Mouse (Mus musculus) WW6 (cell line): ENCODE results near the gene Gm7579.
"Not testable (repeated sequence)": the region's sequence is repeated elsewhere in the genome, so short reads cannot be mapped to it uniquely, and the experiment has no call there.

Source experiments
- DNase-seq: peaks from one replicate; pipeline ENCODE4 v3.0.0-alpha.2; 2013; ENCODE audit warnings: low read depth, low spot score

Gene Gm7579

GRCm38 (mm10) chr7:142211559-142211958 is at the start of gene Gm7579:
Gene Gm7579, plus strand, starts transcription at chr7:142211859.
- DNase-seq, result no peak

- not testable (repeated sequence) for DNase-seq
Measured at GRCm38 (mm10) chr7:142165639-142166038, 46.0 kb upstream of the Gm7579 start, which contains the start of gene Gm4553. Gene Gm4553, minus strand, starts transcription at chr7:142165739.

GRCm38 (mm10) chr7:142169836-142170235 is 41.8 kb upstream of the Gm7579 start:
- DNase-seq, result peak; percentile 11

DNA sequence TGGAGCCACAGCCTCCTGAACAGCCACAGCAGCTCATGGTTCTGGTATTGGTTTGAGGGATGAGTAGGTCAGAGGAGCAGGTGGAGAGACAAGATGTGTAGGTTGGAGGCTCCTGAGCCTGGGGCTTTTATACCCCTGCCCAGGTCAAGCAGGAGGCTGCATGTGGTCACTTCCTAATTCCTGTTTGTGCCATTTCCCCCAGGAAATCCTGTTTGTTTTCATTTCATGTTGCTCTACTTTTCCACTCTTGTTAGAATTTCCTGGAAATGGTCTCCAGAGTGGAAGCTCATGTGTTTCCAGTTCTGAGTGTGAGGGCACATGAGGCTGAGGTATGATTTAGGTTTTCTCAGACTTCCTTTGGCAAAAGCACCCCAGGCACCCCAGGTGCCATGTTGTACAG is 35.8 kb upstream of the Gm7579 start, which contains the start of gene Krtap5-2:
TSS of gene Krtap5-2 (minus strand) at position 101 of the 400 bp plus-strand sequence.
- DNase-seq, result not testable (repeated sequence)

GRCm38 (mm10) chr7:142178685-142179084 is 33.0 kb upstream of the Gm7579 start:
- DNase-seq, result no peak

DNA sequence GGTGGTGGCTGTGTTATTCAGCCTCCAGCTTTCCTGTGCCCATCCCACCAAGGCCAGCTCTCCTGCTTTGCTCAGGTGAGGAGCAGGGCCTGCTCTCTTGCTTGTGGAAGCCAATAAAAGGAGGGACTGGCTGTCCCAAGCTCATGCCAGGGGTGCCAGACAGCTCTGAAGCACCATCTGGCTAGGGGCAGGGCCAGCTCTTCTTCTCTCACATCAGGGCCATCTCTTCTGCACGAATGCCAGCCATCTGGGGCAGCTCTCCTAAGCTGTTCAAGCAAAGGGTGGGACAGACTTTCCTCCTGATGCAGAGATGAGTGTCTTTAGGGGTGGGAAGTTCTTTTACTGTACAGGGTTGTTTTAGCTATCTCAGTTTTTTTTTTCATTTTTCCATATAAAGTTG is 30.6 kb upstream of the Gm7579 start:
- no peak for DNase-seq

DNA sequence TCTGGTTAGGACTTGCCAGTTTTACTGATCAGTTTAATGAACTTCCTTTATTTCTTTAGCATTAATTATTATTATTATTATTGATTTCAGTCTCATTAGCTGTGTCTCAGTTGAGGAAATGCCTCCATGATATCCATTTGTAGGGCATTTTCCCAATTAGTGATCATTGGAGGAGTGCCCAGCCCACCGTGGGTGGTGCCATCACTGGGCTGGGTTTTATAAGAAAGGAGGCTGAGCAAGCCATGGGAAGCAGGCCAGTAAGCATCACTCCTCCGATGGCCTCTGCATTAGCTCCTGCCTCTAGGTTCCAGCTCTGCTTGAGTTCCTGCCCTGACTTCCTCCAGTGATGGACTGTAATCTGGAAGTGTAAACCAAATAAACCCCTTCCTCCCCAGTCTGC is 23.5 kb upstream of the Gm7579 start:
- no peak for DNase-seq

DNA sequence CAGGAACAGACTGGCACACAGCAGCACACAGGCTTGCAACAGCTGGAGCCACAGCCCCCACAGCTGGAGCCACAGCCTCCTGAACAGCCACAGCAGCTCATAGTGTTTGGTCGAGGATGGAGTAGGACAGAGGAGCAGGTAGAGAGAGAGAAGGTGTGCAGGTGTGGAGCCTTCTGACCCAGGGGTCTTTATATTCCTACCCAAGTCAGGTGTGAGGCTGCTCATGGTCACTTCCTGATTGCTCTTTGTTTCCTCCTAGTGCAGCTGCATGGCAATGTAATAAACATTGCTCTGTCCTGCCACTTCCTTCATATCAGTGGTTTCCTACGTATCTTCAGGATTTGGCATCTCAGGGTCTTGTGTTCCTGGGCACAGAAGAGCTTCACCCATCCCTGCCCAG is 21.4 kb upstream of the Gm7579 start, which contains the start of gene Gm10153:
TSS of gene Gm10153 (minus strand) at position 101 of the 400 bp plus-strand sequence.
- DNase-seq, result no peak

DNA sequence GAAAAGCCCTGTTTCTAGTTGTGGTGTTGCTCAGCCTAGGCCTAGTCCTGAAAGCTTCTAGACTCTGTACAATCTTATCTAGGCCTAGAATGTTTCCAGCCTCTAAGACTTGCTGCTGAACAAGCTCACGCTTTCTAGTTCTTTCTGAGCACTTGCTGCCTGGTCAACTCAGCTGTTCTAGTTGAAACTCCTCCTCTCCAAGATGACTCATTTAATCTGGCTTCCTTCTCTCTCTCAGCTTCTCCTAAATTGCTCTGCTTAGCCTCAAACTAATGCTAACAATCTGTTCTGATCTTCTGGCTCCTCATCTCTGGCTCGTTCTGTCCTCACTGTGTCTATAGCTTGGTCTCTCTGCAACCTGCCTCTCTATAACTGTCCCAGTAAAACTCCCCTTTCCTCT is 12.9 kb upstream of the Gm7579 start:
- no peak for DNase-seq

DNA sequence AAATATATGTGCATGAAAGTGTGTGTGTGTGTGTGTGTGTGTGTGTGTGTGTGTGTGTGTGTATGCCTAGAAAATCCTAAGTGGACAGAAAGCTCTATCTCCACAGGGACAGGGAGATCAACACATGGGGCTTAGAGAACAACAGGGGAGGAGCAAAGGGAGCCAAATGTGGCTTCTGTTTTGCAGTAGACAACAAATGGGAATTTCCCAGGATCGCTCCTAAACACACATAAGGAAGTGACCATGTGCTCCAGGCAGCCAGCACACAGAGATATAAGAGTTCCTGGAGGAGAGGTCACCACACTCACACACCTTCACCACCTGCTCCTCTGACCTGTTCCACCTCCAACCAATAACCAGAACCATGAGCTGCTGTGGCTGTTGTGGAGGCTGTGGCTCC is 10.6 kb upstream of the Gm7579 start, which contains the start of gene Krtap5-3:
TSS of gene Krtap5-3 (plus strand) at position 301 of the 400 bp plus-strand sequence.
- no peak for DNase-seq

DNA sequence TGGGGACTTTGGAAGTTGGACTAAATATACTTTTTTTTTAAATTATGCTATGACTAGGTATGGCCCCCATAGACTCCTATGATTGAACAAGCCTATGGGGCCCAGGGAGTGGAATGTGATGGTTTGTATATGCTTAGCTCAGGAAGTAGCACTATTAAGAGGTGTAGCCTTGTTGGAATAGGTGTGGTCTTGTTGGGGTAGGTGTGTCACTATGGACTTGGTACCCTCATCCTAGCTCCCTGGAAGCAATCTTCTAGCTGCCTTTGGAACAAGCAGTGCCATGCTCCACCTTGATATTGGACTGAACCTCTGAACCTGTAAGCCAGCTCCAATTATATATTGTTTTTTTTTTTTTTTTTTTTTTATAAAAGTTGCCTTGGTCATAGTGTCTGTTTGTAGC is 6.2 kb upstream of the Gm7579 start:
- no peak for DNase-seq

DNA sequence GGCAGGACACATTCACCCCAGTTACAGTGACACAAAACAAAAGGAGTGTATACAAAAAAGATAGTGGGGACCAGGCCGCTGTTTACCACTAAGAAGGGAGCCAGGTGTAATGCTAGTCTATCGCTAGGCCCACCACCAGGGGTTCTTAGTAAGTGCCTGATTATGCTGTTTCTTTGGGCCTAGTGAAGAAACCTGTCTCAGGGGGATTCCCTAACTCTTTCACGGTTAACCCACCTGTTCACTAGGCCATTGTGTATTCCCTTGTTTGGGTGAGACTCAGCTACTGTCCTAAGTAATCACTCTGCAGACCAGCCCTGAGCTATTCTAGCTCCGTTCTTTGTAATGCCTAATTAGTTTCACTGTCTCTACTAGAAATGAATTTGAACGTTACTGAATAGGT is 4.8 kb upstream of the Gm7579 start:
- not testable (repeated sequence) for DNase-seq

DNA sequence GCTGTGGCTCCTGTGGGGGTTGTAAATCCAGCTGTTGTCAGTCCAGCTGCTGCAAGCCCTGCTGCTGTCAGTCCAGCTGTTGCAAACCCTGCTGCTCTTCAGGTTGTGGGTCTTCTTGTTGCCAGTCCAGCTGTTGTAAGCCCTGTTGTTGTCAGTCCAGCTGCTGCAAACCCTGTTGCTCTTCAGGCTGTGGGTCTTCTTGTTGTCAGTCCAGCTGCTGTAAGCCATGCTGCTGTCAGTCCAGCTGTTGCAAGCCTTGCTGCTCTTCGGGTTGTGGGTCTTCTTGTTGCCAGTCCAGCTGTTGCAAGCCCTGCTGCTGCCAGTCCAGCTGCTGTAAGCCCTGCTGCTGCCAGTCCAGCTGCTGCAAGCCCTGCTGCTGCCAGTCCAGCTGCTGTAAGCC is 477 bp downstream of the Gm7579 start:
- DNase-seq, result not testable (repeated sequence)

DNA sequence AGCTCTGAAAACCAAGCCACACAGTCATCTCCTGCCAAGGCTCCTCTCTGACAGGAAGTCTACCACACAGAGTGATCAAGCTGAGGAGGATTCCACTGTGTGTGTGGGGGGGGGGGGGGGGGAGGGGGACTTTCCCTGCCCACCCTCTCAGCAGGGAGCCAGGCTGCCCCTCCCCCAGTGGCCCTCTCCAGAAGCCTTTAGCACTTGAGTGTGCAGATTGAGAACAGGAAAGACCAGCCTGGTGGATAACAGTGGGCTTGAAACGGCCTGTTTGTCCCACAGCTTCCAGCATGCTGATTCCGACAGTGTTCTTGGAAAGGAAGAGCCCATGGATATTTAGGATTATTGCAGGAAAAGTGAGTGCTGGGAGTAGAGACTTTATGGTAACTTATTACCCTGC is 12.9 kb downstream of the Gm7579 start:
- DNase-seq, result no peak

DNA sequence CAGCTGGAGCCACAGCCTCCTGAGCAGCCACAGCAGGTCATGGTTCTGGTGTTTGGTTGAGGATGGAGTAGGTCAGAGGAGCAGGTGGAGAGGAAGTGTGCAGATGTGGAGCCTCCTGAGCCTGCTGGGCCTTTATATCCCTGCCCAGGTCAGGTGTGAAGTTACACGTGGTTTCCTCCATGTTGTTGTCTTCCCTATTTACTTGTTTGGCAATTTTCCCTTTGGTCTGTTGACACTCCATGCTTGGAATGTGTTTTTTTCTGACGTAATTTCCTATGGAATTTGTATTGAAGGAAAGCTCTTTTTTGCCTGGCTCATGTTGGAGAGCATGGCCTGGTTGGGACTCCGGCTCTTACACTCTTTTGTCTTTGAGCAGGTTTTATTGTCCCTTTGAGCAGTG is 18.2 kb downstream of the Gm7579 start, which contains the start of gene Krtap5-5:
TSS of gene Krtap5-5 (minus strand) at position 101 of the 400 bp plus-strand sequence.
- DNase-seq, result not testable (repeated sequence)

DNA sequence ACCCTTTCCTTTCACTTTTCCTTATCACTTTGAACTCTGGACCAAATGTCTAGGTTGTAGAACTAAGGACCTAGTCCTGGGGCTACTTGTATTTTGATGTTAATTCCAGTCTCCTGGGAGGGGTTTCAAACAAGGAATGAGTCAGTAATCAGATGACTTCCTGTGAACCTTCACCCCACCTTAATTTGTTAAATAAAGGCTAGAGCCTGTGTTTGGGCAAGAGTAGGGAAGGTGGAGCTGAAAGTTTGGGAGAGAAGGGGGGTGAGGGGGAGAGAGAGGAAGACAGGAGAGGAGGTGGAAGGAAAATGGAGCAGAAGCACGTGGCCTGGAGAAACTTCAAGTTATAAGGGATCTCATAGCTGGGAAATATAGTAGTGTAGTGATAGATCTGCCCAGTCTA is 19.9 kb downstream of the Gm7579 start:
- DNase-seq, result peak; percentile 47

- no peak for DNase-seq
Measured at GRCm38 (mm10) chr7:142240978-142241377, 29.3 kb downstream of the Gm7579 start, which contains the start of gene Gm40460. Gene Gm40460, minus strand, starts transcription at chr7:142241078.

DNA sequence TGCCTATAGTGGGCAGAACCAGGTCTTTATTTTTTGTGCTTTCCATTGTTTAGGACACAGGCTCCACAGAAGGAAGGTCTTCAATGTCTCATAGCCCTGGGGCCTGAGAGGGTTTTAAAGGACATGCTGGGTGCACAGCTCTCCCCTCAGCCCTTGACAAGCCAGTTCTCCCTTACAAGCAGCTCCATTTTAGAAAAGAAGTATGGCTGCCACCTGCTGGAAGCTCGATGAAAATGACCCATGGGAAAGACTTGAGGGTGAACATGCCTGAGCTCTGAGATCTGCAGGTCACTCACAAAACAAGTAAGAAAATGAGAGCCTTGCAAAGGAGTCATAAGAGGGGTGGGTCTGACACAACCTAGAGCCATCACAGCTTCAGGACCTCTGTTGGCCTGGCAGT is 38.2 kb downstream of the Gm7579 start:
- no peak for DNase-seq

DNA sequence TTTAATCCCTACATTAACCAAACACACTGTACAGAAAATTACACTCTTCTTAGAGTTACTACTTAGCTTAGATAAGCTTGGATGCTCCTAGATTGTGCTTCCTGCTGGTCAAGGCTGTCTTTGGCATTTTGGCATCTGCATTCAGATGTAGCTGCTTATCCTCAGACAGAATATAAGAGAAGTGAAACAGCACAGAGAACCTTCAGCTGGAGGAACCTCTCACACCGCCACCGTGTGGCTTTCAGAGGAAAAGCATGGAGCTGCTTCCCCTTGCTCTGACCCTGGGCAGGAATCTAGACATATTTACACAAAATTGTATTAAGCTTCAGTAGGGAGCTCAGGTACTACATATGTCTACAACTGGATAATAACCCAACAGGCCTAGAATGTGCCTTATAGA is 43.9 kb downstream of the Gm7579 start:
- DNase-seq, result no peak

GRCm38 (mm10) chr7:142258254-142258653 is 46.6 kb downstream of the Gm7579 start, which contains the start of gene Gm2431:
Gene Gm2431, minus strand, starts transcription at chr7:142258354.
- DNase-seq, result not testable (repeated sequence)
